In genomic region chr17:80523231-80523630, GRCm38 (mm10) we compare ENCODE assay signal across 30 mouse cellular contexts. TPM values are rescaled to one million over a fixed set of nuclear protein-coding genes. Genes with fewer than 3 reads are reported as not detected.
"Had no signal": no experiment of that assay in that cellular context is flagged by ENCODE, and none has a peak within 500 bp of the region (broad histone marks: within the 10 kb centered on the region; RNA-seq: fewer than 3 reads in every experiment).

No protein-coding gene starts in this region.

- H3K9me3 ChIP-seq: heart, embryonic 13.5 days; heart, embryonic 15.5 days; hindbrain, embryonic 13.5 days; hindbrain, embryonic 15.5 days; intestine, embryonic 15.5 days; kidney, embryonic 15.5 days; limb, embryonic 12.5 days; liver, embryonic 13.5 days; liver, embryonic 15.5 days had no signal

- H3K4me2 ChIP-seq: heart, embryonic 11.5 days; heart, embryonic 13.5 days; heart, embryonic 15.5 days; hindbrain, embryonic 13.5 days; hindbrain, embryonic 15.5 days; intestine, embryonic 15.5 days; kidney, embryonic 15.5 days; limb, embryonic 12.5 days; liver, embryonic 11.5 days; liver, embryonic 13.5 days; liver, embryonic 15.5 days had no signal

- H3K4me3 ChIP-seq: heart, adult 2 months; heart, embryonic 13.5 days; heart, embryonic 15.5 days; hindbrain, embryonic 13.5 days; hindbrain, embryonic 15.5 days; intestine, embryonic 15.5 days; kidney, embryonic 15.5 days; left cerebral cortex, adult 2 months; limb, embryonic 12.5 days; liver, embryonic 13.5 days; liver, embryonic 15.5 days had no signal

- DNase-seq: gastrocnemius, postnatal 14 days; gastrocnemius, postnatal 36 days; heart, adult 11 months; heart, adult 2 months; heart, postnatal 14 days; heart, postnatal 36 days; kidney, adult 11 months; kidney, adult 2 months; kidney, adult 9 months; kidney, postnatal 14 days; kidney, postnatal 36 days; layer of hippocampus, adult 9-11 months; layer of hippocampus, postnatal 36 days; left cerebral cortex, postnatal 4 days; liver; liver, embryonic 13.5 days had no signal

- H3K9ac ChIP-seq: heart, embryonic 13.5 days; heart, embryonic 15.5 days; hindbrain, embryonic 13.5 days; hindbrain, embryonic 15.5 days; intestine, embryonic 15.5 days; kidney, embryonic 15.5 days; limb, embryonic 12.5 days; liver, embryonic 13.5 days; liver, embryonic 15.5 days had no signal

- ATAC-seq: hindbrain, postnatal 0 days; intestine, embryonic 15.5 days had no signal

- H3K27ac ChIP-seq: heart, adult 2 months; heart, embryonic 13.5 days; heart, embryonic 15.5 days; hindbrain, embryonic 13.5 days; hindbrain, embryonic 15.5 days; hindbrain, postnatal 0 days; intestine, embryonic 15.5 days; kidney, embryonic 15.5 days; kidney, postnatal 0 days; left cerebral cortex, adult 2 months; limb, embryonic 12.5 days; liver, embryonic 13.5 days; liver, embryonic 15.5 days had no signal

- H3K27me3 ChIP-seq: heart, embryonic 13.5 days; heart, embryonic 15.5 days; hindbrain, embryonic 13.5 days; hindbrain, embryonic 15.5 days; intestine, embryonic 15.5 days; kidney, embryonic 15.5 days; limb, embryonic 12.5 days; liver, embryonic 13.5 days; liver, embryonic 15.5 days had no signal

- H3K36me3 ChIP-seq: heart, embryonic 13.5 days; heart, embryonic 15.5 days; hindbrain, embryonic 13.5 days; hindbrain, embryonic 15.5 days; intestine, embryonic 15.5 days; kidney, embryonic 15.5 days; limb, embryonic 12.5 days; liver, embryonic 13.5 days; liver, embryonic 15.5 days had no signal

- H3K4me1 ChIP-seq: heart, embryonic 13.5 days; heart, embryonic 15.5 days; hindbrain, embryonic 13.5 days; hindbrain, embryonic 15.5 days; intestine, embryonic 15.5 days; kidney, embryonic 15.5 days; limb, embryonic 12.5 days; liver, embryonic 13.5 days; liver, embryonic 15.5 days had no signal

RNA-seq across cellular contexts. Expression of gene Cdkl4, which starts 54.4 kb away (rescaled TPM):
- total RNA-seq: gastrocnemius, postnatal 36 days; hematopoietic stem cell, adult 5-6 weeks had no signal
- polyA plus RNA-seq: heart, embryonic 11.5 days; heart, embryonic 13.5 days had no signal
